Mouse (Mus musculus) brain, adult 10 weeks (tissue): ENCODE data around the gene Magi1. TPM values are rescaled to one million over a fixed set of nuclear protein-coding genes. Genes with fewer than 3 reads are reported as not detected.

ENCODE experiments used
- polyA plus RNA-seq: library from polyadenylated mRNA; stranded (reverse); fragments of 350-450 nt; fragmentation: Illumina TruSeq; extraction: RNeasy Lipid Tissue Mini Kit (QIAGEN cat#74804); gene quantifications from one replicate; pipeline ENCODE4 v1.2.3, GENCODE M21; 2015; ENCODE audit warnings: low read depth, low replicate concordance

Gene Magi1
- 40.6 TPM for polyA plus RNA-seq

GRCm38 (mm10) chr6:94283318-94284061, at the start of gene Magi1:
Gene Magi1 (minus strand): TSS chr6:94283917.

Other genes with a start within 250 kb of the Magi1 start
- 16.5 TPM for gene Slc25a26, start 216.4 kb upstream of the Magi1 start, polyA plus RNA-seq